Mouse (Mus musculus): Measurements from ENCODE around the gene Gm44805. TPM values are rescaled to one million over a fixed set of nuclear protein-coding genes. Genes with fewer than 3 reads are reported as not detected.

The Gm44805 gene
- polyA plus RNA-seq, 1 experiment from 2014 or later, result not detected

- H3K27me3 ChIP-seq, result no peaks in the 10 kb centered on the region
- no peak for ATAC-seq
- no peak for TF ChIP-seq CTCF (IDR thresholded peaks at IDR 0.05)
- in situ Hi-C loops (cut with MboI; ENCODE audit: low pct_unique_long_range_greater_than_20kb), result no loop called here
- ChIA-PET CTCF (interaction anchor here (0.8 to 2.0 kb wide), 3 partner anchors 10 to 18 kb away, joined by 3 to 5 read pairs (median 4); no protein-coding TSS in a partner anchor), POLR2A (no interaction called here)
- peak; percentile 50 for DNase-seq (ENCODE audit: low read depth, low spot score)
Observed at GRCm38 (mm10) chr7:19682979-19683378, 1.8 kb upstream of the Gm44805 start.

GRCm38 (mm10) chr7:19680702-19681101 lies 521 bp downstream of the Gm44805 start:
- no peaks in the 10 kb centered on the region for H3K27me3 ChIP-seq
- DNase-seq (ENCODE audit: low read depth, low spot score), result no peak
- no peak for ATAC-seq
- in situ Hi-C loops (cut with MboI; ENCODE audit: low pct_unique_long_range_greater_than_20kb), result no loop called here
- POLR2A ChIA-PET, result interaction anchor here (0.6 kb wide), 1 partner anchor 275 kb away, joined by 5 read pairs; no protein-coding TSS in a partner anchor
- TF ChIP-seq CTCF (IDR thresholded peaks at IDR 0.05), result no peak
- CTCF ChIA-PET, result interaction anchor here (1.7 to 2.2 kb wide), 2 partner anchors 9 to 12 kb away, joined by 4 to 10 read pairs; no protein-coding TSS in a partner anchor

- DNase-seq (ENCODE audit: low read depth, low spot score) (no peak), ATAC-seq (no peak)
- ChIA-PET POLR2A (no interaction called here), CTCF (interaction anchor here (1.2 to 1.6 kb wide), 2 partner anchors 19 to 21 kb away, joined by 3 to 6 read pairs; no protein-coding TSS in a partner anchor)
- TF ChIP-seq CTCF (IDR thresholded peaks at IDR 0.05), result no peak
- in situ Hi-C loops (cut with MboI; ENCODE audit: low pct_unique_long_range_greater_than_20kb), result no loop called here
- H3K27me3 ChIP-seq, result no peaks in the 10 kb centered on the region
Observed at GRCm38 (mm10) chr7:19678901-19679300, 2.3 kb downstream of the Gm44805 start.

- DNase-seq (ENCODE audit: low read depth, low spot score), result no peak
- no peak for TF ChIP-seq CTCF (IDR thresholded peaks at IDR 0.05)
- in situ Hi-C loops (cut with MboI; ENCODE audit: low pct_unique_long_range_greater_than_20kb), result no loop called here
- ATAC-seq, result no peak
- ChIA-PET POLR2A (interaction anchor here (1.3 kb wide), 1 partner anchor 9 kb away, joined by 3 read pairs; no protein-coding TSS in a partner anchor), CTCF (interaction anchor here (1.6 kb wide), 1 partner anchor 22 kb away, joined by 6 read pairs; no protein-coding TSS in a partner anchor)
- no peaks in the 10 kb centered on the region for H3K27me3 ChIP-seq
Observed at GRCm38 (mm10) chr7:19677872-19678271, 3.4 kb downstream of the Gm44805 start, which contains the start of gene Apoc2. Gene Apoc2, minus strand, starts transcription at chr7:19677941.

GRCm38 (mm10) chr7:19676662-19677061 lies 4.6 kb downstream of the Gm44805 start:
- no peak for TF ChIP-seq CTCF (IDR thresholded peaks at IDR 0.05)
- in situ Hi-C loops (cut with MboI; ENCODE audit: low pct_unique_long_range_greater_than_20kb), result no loop called here
- CTCF ChIA-PET, result no interaction called here
- ATAC-seq, result no peak
- POLR2A ChIA-PET, result no interaction called here
- DNase-seq (ENCODE audit: low read depth, low spot score), result no peak
- no peaks in the 10 kb centered on the region for H3K27me3 ChIP-seq

GRCm38 (mm10) chr7:19675824-19676223 lies 5.4 kb downstream of the Gm44805 start:
- ATAC-seq (no peak), DNase-seq (ENCODE audit: low read depth, low spot score) (no peak)
- in situ Hi-C loops (cut with MboI; ENCODE audit: low pct_unique_long_range_greater_than_20kb), result no loop called here
- POLR2A ChIA-PET, result no interaction called here
- TF ChIP-seq CTCF (IDR thresholded peaks at IDR 0.05), result no peak
- CTCF ChIA-PET, result no interaction called here
- no peaks in the 10 kb centered on the region for H3K27me3 ChIP-seq

GRCm38 (mm10) chr7:19673083-19673699 lies 8.0 kb downstream of the Gm44805 start:
- no peak for TF ChIP-seq CTCF (IDR thresholded peaks at IDR 0.05)
- no peaks in the 10 kb centered on the region for H3K27me3 ChIP-seq
- DNase-seq (ENCODE audit: low read depth, low spot score) (no peak), ATAC-seq (no peak)
- ChIA-PET POLR2A (interaction anchor here (1.6 kb wide), 1 partner anchor 27 kb away, joined by 4 read pairs; no protein-coding TSS in a partner anchor), CTCF (interaction anchor here (1.0 kb wide), 1 partner anchor 12 kb away, joined by 3 read pairs; no protein-coding TSS in a partner anchor)
- in situ Hi-C loops (cut with MboI; ENCODE audit: low pct_unique_long_range_greater_than_20kb), result no loop called here

- POLR2A ChIA-PET, result interaction anchor here (0.6 kb wide), 1 partner anchor 45 kb away, joined by 3 read pairs; no protein-coding TSS in a partner anchor
- CTCF ChIA-PET, result interaction anchor here (1.0 kb wide), 1 partner anchor 29 kb away, joined by 4 read pairs; no protein-coding TSS in a partner anchor
- DNase-seq (ENCODE audit: low read depth, low spot score), result no peak
- no peak for TF ChIP-seq CTCF (IDR thresholded peaks at IDR 0.05)
- in situ Hi-C loops (cut with MboI; ENCODE audit: low pct_unique_long_range_greater_than_20kb), result no loop called here
- ATAC-seq, result no peak
- H3K27me3 ChIP-seq, result no peaks in the 10 kb centered on the region
Observed at GRCm38 (mm10) chr7:19671511-19671910, 9.7 kb downstream of the Gm44805 start.

- in situ Hi-C loops (cut with MboI; ENCODE audit: low pct_unique_long_range_greater_than_20kb), result loop anchor here (5.0 kb wide), 1 partner anchor 43 kb away; no protein-coding TSS in a partner anchor
- CTCF ChIA-PET, result interaction anchor here (0.8 to 5.8 kb wide), 22 partner anchors 9 to 274 kb away, joined by 3 to 120 read pairs (median 4); partner anchors contain the start of genes Apoc1, Apoc4, Apoe and Gm44805
Observed at GRCm38 (mm10) chr7:19668947-19669721, 12.1 kb downstream of the Gm44805 start.

GRCm38 (mm10) chr7:19667434-19667833 lies 13.8 kb downstream of the Gm44805 start:
- no peaks in the 10 kb centered on the region for H3K27me3 ChIP-seq
- no peak for ATAC-seq
- DNase-seq (ENCODE audit: low read depth, low spot score), result no peak
- TF ChIP-seq CTCF (IDR thresholded peaks at IDR 0.05), result no peak
- CTCF ChIA-PET, result interaction anchor here (5.8 kb wide), 1 partner anchor 34 kb away, joined by 120 read pairs; the partner anchor contains the start of gene Apoe
- POLR2A ChIA-PET, result no interaction called here
- in situ Hi-C loops (cut with MboI; ENCODE audit: low pct_unique_long_range_greater_than_20kb), result loop anchor here (5.0 kb wide), 1 partner anchor 45 kb away; no protein-coding TSS in a partner anchor

More at GRCm38 (mm10) chr7:19668947-19669721, 12.1 kb downstream of the Gm44805 start:
- ATAC-seq, result peak; percentile 84
- no peaks in the 10 kb centered on the region for H3K27me3 ChIP-seq
- POLR2A ChIA-PET, result interaction anchor here (0.7 to 1.6 kb wide), 4 partner anchors 9 to 50 kb away, joined by 3 to 16 read pairs (median 3); partner anchors contain the start of gene Apoc2
- peak; percentile 94 for TF ChIP-seq CTCF (IDR thresholded peaks at IDR 0.05)
- peak; percentile 56 for DNase-seq (ENCODE audit: low read depth, low spot score)

Measured in Patski (cell line).